Mouse (Mus musculus) intestine, embryonic 16.5 days (tissue): ENCODE measurements at regions not wholly inside any gene's neighbourhood (a gene's known extent, or its start where the extent isn't known, plus 50 kb on each side); places are given as distances from the start of the nearest gene placed in this dataset.

Source experiments
- ATAC-seq: fragments of 200-750 bp; cut with Nextera tagmentation; 2 replicates; pipeline ENCODE4 v1.8.0; 2017; ENCODE audit warnings: moderate TSS enrichment, moderate library complexity
- H3K27ac ChIP-seq: fragments of 300-500 bp; sonication (generic); 2 replicates; pipeline ENCODE4 v1.5.1; 2014; ENCODE audit warnings: mild to moderate bottlenecking, low read length
- H3K27me3 ChIP-seq: fragments of 300-500 bp; sonication (generic); replicated peaks from 2 replicates; pipeline ENCODE4 v1.6.1; 2014; ENCODE audit warnings: low read length, control low read depth, mixed read lengths; ENCODE audit not compliant: control insufficient read depth, insufficient read depth
- H3K36me3 ChIP-seq: fragments of 300-500 bp; sonication (generic); 2 replicates; pipeline ENCODE4 v1.6.1; 2014; ENCODE audit warnings: low read length, control low read depth; ENCODE audit not compliant: control insufficient read depth, insufficient read depth
- H3K4me1 ChIP-seq: fragments of 300-500 bp; sonication (generic); 2 replicates; pipeline ENCODE4 v1.6.1; 2014; ENCODE audit warnings: low read length, control low read depth, mixed read lengths; ENCODE audit not compliant: control insufficient read depth, insufficient read depth
- H3K4me2 ChIP-seq: fragments of 300-500 bp; sonication (generic); 2 replicates; pipeline ENCODE4 v1.6.1; 2014; ENCODE audit warnings: low read depth, low read length, control low read depth
- H3K4me3 ChIP-seq: fragments of 300-500 bp; sonication (generic); 2 replicates; pipeline ENCODE4 v1.5.1; 2014; ENCODE audit warnings: mild to moderate bottlenecking, low read length
- H3K9ac ChIP-seq: fragments of 300-500 bp; sonication (generic); 2 replicates; pipeline ENCODE4 v1.6.1; 2014; ENCODE audit warnings: low read depth, low read length
- H3K9me3 ChIP-seq: fragments of 300-500 bp; sonication (generic); 2 replicates; pipeline ENCODE4 v1.6.1; 2016; ENCODE audit warnings: low read length, control low read depth; ENCODE audit not compliant: control insufficient read depth
- WGBS: fragments of 180-500 bp; shearing (Covaris S2); extraction: QIAGEN DNeasy Blood & Tissue Kit; methylation state at CpG from one replicate; pipeline ENCODE4 v1.1.7; 2014; 5-methylcytosine and 5-hydroxymethylcytosine counted together

GRCm38 (mm10) chr8:8519772-8520191 lies 141.3 kb downstream of the Efnb2 start:
- Histone ChIP-seq H3K36me3 (no peaks in the 10 kb centered on the region), H3K4me2 (no peak overlapping the region), H3K4me1 (no peaks in the 10 kb centered on the region), H3K4me3 (no peak overlapping the region), H3K9me3 (no peaks in the 10 kb centered on the region), H3K27ac (no peak overlapping the region), H3K27me3 (no peaks in the 10 kb centered on the region), H3K9ac (no peak overlapping the region)
- WGBS: 88% methylated on average over 3 of the region's 3 CpGs
- no peak for ATAC-seq

GRCm38 (mm10) chr8:8517599-8517998 lies 143.4 kb downstream of the Efnb2 start:
- H3K36me3 ChIP-seq: no peaks in the 10 kb centered on the region
- no peaks in the 10 kb centered on the region for H3K9me3 ChIP-seq
- no peak overlapping the region for H3K27ac ChIP-seq
- H3K4me3 ChIP-seq: no peak overlapping the region
- no peak overlapping the region for H3K4me2 ChIP-seq
- H3K27me3 ChIP-seq: no peaks in the 10 kb centered on the region
- H3K4me1 ChIP-seq: no peaks in the 10 kb centered on the region
- 64% methylated on average over 2 of the region's 2 CpGs for WGBS
- ATAC-seq: no peak
- no peak overlapping the region for H3K9ac ChIP-seq

- Histone ChIP-seq H3K36me3 (no peaks in the 10 kb centered on the region), H3K4me1 (no peaks in the 10 kb centered on the region), H3K27me3 (no peaks in the 10 kb centered on the region), H3K4me3 (no peak overlapping the region), H3K4me2 (no peak overlapping the region), H3K9me3 (no peaks in the 10 kb centered on the region), H3K9ac (no peak overlapping the region), H3K27ac (no peak overlapping the region)
- WGBS: 32% methylated on average over 1 of the region's 1 CpGs
- no peak for ATAC-seq
Measured at GRCm38 (mm10) chr8:8516272-8516671, 144.8 kb downstream of the Efnb2 start.

- 88% methylated on average over 9 of the region's 9 CpGs for WGBS
- Histone ChIP-seq H3K27ac (no peak overlapping the region), H3K4me2 (no peak overlapping the region), H3K27me3 (no peaks in the 10 kb centered on the region), H3K4me1 (no peaks in the 10 kb centered on the region), H3K4me3 (no peak overlapping the region), H3K9ac (no peak overlapping the region), H3K36me3 (no peaks in the 10 kb centered on the region), H3K9me3 (no peaks in the 10 kb centered on the region)
- ATAC-seq: no peak
Measured at GRCm38 (mm10) chr8:8499921-8500320, 161.1 kb downstream of the Efnb2 start.

- Histone ChIP-seq H3K36me3 (no peaks in the 10 kb centered on the region), H3K27me3 (no peaks in the 10 kb centered on the region), H3K4me2 (no peak overlapping the region), H3K9me3 (no peaks in the 10 kb centered on the region), H3K4me1 (no peaks in the 10 kb centered on the region), H3K4me3 (no peak overlapping the region), H3K9ac (no peak overlapping the region), H3K27ac (no peak overlapping the region)
- ATAC-seq: no peak
- WGBS: 50% methylated on average over 5 of the region's 5 CpGs
Measured at GRCm38 (mm10) chr8:8498753-8499152, 162.3 kb downstream of the Efnb2 start.

- Histone ChIP-seq H3K4me1 (no peaks in the 10 kb centered on the region), H3K27me3 (no peaks in the 10 kb centered on the region), H3K4me2 (no peak overlapping the region), H3K4me3 (no peak overlapping the region), H3K9me3 (no peaks in the 10 kb centered on the region), H3K27ac (no peak overlapping the region), H3K9ac (no peak overlapping the region), H3K36me3 (no peaks in the 10 kb centered on the region)
- ATAC-seq: no peak
- WGBS: 81% methylated on average over 7 of the region's 7 CpGs
Measured at GRCm38 (mm10) chr8:8495472-8495871, 165.6 kb downstream of the Efnb2 start.

GRCm38 (mm10) chr8:8494281-8494680 lies 166.8 kb downstream of the Efnb2 start:
- no peaks in the 10 kb centered on the region for H3K9me3 ChIP-seq
- H3K4me1 ChIP-seq: no peaks in the 10 kb centered on the region
- H3K9ac ChIP-seq: no peak overlapping the region
- ATAC-seq: no peak
- H3K27ac ChIP-seq: no peak overlapping the region
- H3K36me3 ChIP-seq: no peaks in the 10 kb centered on the region
- no peak overlapping the region for H3K4me2 ChIP-seq
- 90% methylated on average over 10 of the region's 10 CpGs for WGBS
- no peaks in the 10 kb centered on the region for H3K27me3 ChIP-seq
- no peak overlapping the region for H3K4me3 ChIP-seq

GRCm38 (mm10) chr8:8491908-8492307 lies 169.1 kb downstream of the Efnb2 start:
- no peak overlapping the region for H3K4me2 ChIP-seq
- H3K27me3 ChIP-seq: no peaks in the 10 kb centered on the region
- ATAC-seq: no peak
- WGBS: 88% methylated on average over 2 of the region's 2 CpGs
- no peak overlapping the region for H3K9ac ChIP-seq
- H3K27ac ChIP-seq: no peak overlapping the region
- H3K36me3 ChIP-seq: no peaks in the 10 kb centered on the region
- peaks cover 12% of the 10 kb centered on the region for H3K4me1 ChIP-seq
- H3K9me3 ChIP-seq: no peaks in the 10 kb centered on the region
- no peak overlapping the region for H3K4me3 ChIP-seq

GRCm38 (mm10) chr8:8489784-8490183 lies 171.3 kb downstream of the Efnb2 start:
- Histone ChIP-seq H3K9ac (no peak overlapping the region), H3K4me3 (no peak overlapping the region), H3K27ac (no peak overlapping the region), H3K9me3 (no peaks in the 10 kb centered on the region), H3K36me3 (no peaks in the 10 kb centered on the region), H3K27me3 (no peaks in the 10 kb centered on the region), H3K4me1 (peaks cover 12% of the 10 kb centered on the region), H3K4me2 (no peak overlapping the region)
- no peak for ATAC-seq
- WGBS: 47% methylated on average over 9 of the region's 9 CpGs
